Mouse (Mus musculus): Measurements from ENCODE around the gene Trhde. TPM values are rescaled to one million over a fixed set of nuclear protein-coding genes. Genes with fewer than 3 reads are reported as not detected.

Trhde gene
- total and polyA plus RNA-seq, 3 experiments: 0.05 TPM; not detected in 2

GRCm38 (mm10) chr10:114801457-114802160 is 498 bp downstream of the Trhde start:
- TF ChIP-seq GATA2 (IDR thresholded peaks at IDR 0.05; ENCODE audit: borderline replicate concordance, low read depth, low read length) (no peak), POLR2AphosphoS5 (IDR thresholded peaks at IDR 0.05; ENCODE audit: insufficient replicate concordance, low read depth, low read length) (no peak), GATA1 (IDR thresholded peaks at IDR 0.05; ENCODE audit: borderline replicate concordance, low read length) (no peak), CTCF (IDR thresholded peaks at IDR 0.05; ENCODE audit: low read depth, low read length) (no peak), TAL1 (conservative IDR thresholded peaks at IDR 0.05; ENCODE audit: low read depth, low read length) (no peak)
- DNase-seq (ENCODE audit: low spot score): no peak
- no peaks in the 10 kb centered on the region for H3K4me1 ChIP-seq (ENCODE audit: insufficient read depth, low read depth, low read length)
- H3K27me3 ChIP-seq (ENCODE audit: insufficient read depth, low read length): no peaks in the 10 kb centered on the region
- no peak for ATAC-seq (ENCODE audit: extremely low read depth, insufficient number of reproducible peaks, low FRiP score, poor library complexity, severe bottlenecking)
- H3K9me3 ChIP-seq (replicated peaks): peaks cover 43% of the 10 kb centered on the region
- no peaks in the 10 kb centered on the region for H3K36me3 ChIP-seq (replicated peaks)
- H3K4me3 ChIP-seq (ENCODE audit: low read depth, low read length): peak overlapping the region; percentile 22; the same call in 1 of the 2 replicates

GRCm38 (mm10) chr10:114800331-114801304 is 1.5 kb downstream of the Trhde start:
- Histone ChIP-seq H3K9me3 (replicated peaks) (peaks cover 42% of the 10 kb centered on the region), H3K27me3 (ENCODE audit: insufficient read depth, low read length) (no peaks in the 10 kb centered on the region), H3K4me3 (ENCODE audit: low read depth, low read length) (peak overlapping the region; percentile 30; the same call in 1 of the 2 replicates), H3K36me3 (replicated peaks) (no peaks in the 10 kb centered on the region), H3K4me1 (ENCODE audit: insufficient read depth, low read depth, low read length) (no peaks in the 10 kb centered on the region)
- DNase-seq (ENCODE audit: low spot score) (no peak), ATAC-seq (ENCODE audit: extremely low read depth, insufficient number of reproducible peaks, low FRiP score, poor library complexity, severe bottlenecking) (no peak)
- TF ChIP-seq POLR2AphosphoS5 (IDR thresholded peaks at IDR 0.05; ENCODE audit: insufficient replicate concordance, low read depth, low read length): no peak
- no peak for TF ChIP-seq GATA1 (IDR thresholded peaks at IDR 0.05; ENCODE audit: borderline replicate concordance, low read length)
- no peak for TF ChIP-seq TAL1 (conservative IDR thresholded peaks at IDR 0.05; ENCODE audit: low read depth, low read length)
- no peak for TF ChIP-seq GATA2 (IDR thresholded peaks at IDR 0.05; ENCODE audit: borderline replicate concordance, low read depth, low read length)
- no peak for TF ChIP-seq CTCF (IDR thresholded peaks at IDR 0.05; ENCODE audit: low read depth, low read length)

DNA sequence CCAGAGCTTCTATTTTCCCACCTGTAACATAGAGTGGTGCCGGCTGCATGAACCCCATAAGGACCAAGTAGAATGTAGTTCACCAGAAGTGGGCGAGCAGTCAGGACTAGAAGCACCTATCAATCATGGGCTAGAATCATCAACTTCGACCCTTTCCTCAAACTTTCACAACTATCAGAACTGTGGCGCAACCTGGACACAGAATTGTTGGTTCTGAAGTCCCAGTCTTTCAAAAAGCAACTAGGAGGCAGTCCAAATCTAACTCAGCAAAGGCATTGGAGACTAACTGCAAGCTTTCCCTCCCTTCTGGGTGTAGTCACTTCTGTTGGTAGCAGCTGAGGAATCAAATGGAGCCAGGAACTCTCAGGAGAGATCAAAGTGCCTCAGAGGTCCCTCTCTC is 2.6 kb downstream of the Trhde start:
- no peak for TF ChIP-seq POLR2AphosphoS5 (IDR thresholded peaks at IDR 0.05; ENCODE audit: insufficient replicate concordance, low read depth, low read length)
- TF ChIP-seq CTCF (IDR thresholded peaks at IDR 0.05; ENCODE audit: low read depth, low read length): no peak
- no peak for TF ChIP-seq GATA2 (IDR thresholded peaks at IDR 0.05; ENCODE audit: borderline replicate concordance, low read depth, low read length)
- no peak for TF ChIP-seq GATA1 (IDR thresholded peaks at IDR 0.05; ENCODE audit: borderline replicate concordance, low read length)
- TF ChIP-seq TAL1 (conservative IDR thresholded peaks at IDR 0.05; ENCODE audit: low read depth, low read length): no peak
- ATAC-seq (ENCODE audit: extremely low read depth, insufficient number of reproducible peaks, low FRiP score, poor library complexity, severe bottlenecking) (no peak), DNase-seq (ENCODE audit: low spot score) (no peak)
- H3K4me1 ChIP-seq (ENCODE audit: insufficient read depth, low read depth, low read length): no peaks in the 10 kb centered on the region
- no peaks in the 10 kb centered on the region for H3K27me3 ChIP-seq (ENCODE audit: insufficient read depth, low read length)
- H3K4me3 ChIP-seq (ENCODE audit: low read depth, low read length): no peak overlapping the region
- H3K36me3 ChIP-seq (replicated peaks): no peaks in the 10 kb centered on the region
- peaks cover 43% of the 10 kb centered on the region for H3K9me3 ChIP-seq (replicated peaks)

DNA sequence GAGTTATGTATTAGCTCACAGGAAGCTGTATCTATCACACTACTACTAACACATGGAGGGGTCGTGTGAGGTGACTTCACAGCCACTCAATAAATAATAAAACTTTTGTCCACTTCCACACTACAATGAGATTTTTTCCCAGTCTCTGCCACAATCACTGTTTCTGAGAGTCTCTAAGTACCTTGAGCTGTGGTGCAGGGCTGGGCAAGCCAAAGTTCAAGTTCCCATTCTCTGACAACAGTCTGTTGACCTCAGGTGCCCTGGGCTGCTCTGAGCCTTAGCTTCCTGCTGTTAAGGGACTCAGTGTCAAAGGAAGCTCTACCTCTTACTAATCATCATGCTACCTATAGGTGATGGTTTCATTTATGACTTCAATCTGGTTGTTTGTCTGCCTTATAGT is 3.3 kb downstream of the Trhde start:
- H3K36me3 ChIP-seq (replicated peaks): no peaks in the 10 kb centered on the region
- TF ChIP-seq TAL1 (conservative IDR thresholded peaks at IDR 0.05; ENCODE audit: low read depth, low read length): no peak
- no peak for TF ChIP-seq CTCF (IDR thresholded peaks at IDR 0.05; ENCODE audit: low read depth, low read length)
- TF ChIP-seq POLR2AphosphoS5 (IDR thresholded peaks at IDR 0.05; ENCODE audit: insufficient replicate concordance, low read depth, low read length): no peak
- TF ChIP-seq GATA2 (IDR thresholded peaks at IDR 0.05; ENCODE audit: borderline replicate concordance, low read depth, low read length): no peak
- no peak for TF ChIP-seq GATA1 (IDR thresholded peaks at IDR 0.05; ENCODE audit: borderline replicate concordance, low read length)
- H3K9me3 ChIP-seq (replicated peaks): peaks cover 47% of the 10 kb centered on the region
- ATAC-seq (ENCODE audit: extremely low read depth, insufficient number of reproducible peaks, low FRiP score, poor library complexity, severe bottlenecking): no peak
- H3K4me3 ChIP-seq (ENCODE audit: low read depth, low read length): no peak overlapping the region
- no peak for DNase-seq (ENCODE audit: low spot score)
- no peaks in the 10 kb centered on the region for H3K4me1 ChIP-seq (ENCODE audit: insufficient read depth, low read depth, low read length)
- H3K27me3 ChIP-seq (ENCODE audit: insufficient read depth, low read length): no peaks in the 10 kb centered on the region

- H3K9me3 ChIP-seq (replicated peaks): peaks cover 49% of the 10 kb centered on the region
- no peak for ATAC-seq (ENCODE audit: extremely low read depth, insufficient number of reproducible peaks, low FRiP score, poor library complexity, severe bottlenecking)
- DNase-seq (ENCODE audit: low spot score): no peak
These were observed 3.9 kb downstream of the Trhde start for GRCm38 (mm10) chr10:114798218-114798617.

DNA sequence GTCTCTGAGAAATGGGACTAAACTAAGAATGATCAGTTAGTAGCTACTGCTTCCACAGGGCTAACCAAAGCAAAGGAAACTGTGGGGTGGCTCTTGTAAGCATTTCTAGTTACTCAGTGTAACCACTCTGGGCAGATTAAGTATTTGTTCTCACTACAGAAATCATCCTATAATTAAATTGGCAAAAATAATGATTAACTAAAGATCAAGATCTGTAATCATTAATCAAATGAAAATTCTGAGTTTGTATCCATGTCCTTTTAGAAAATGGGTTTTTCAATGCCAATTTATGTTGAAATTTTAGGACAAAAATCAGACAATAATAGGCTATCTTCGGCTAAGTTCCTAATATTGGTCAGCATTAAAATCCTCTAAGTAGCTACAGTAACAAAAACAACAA is 4.4 kb downstream of the Trhde start:
- Histone ChIP-seq H3K27me3 (ENCODE audit: insufficient read depth, low read length) (no peaks in the 10 kb centered on the region), H3K36me3 (replicated peaks) (no peaks in the 10 kb centered on the region), H3K4me1 (ENCODE audit: insufficient read depth, low read depth, low read length) (no peaks in the 10 kb centered on the region), H3K9me3 (replicated peaks) (peaks cover 45% of the 10 kb centered on the region), H3K4me3 (ENCODE audit: low read depth, low read length) (no peak overlapping the region)
- TF ChIP-seq GATA2 (IDR thresholded peaks at IDR 0.05; ENCODE audit: borderline replicate concordance, low read depth, low read length) (no peak), GATA1 (IDR thresholded peaks at IDR 0.05; ENCODE audit: borderline replicate concordance, low read length) (no peak), TAL1 (conservative IDR thresholded peaks at IDR 0.05; ENCODE audit: low read depth, low read length) (no peak), CTCF (IDR thresholded peaks at IDR 0.05; ENCODE audit: low read depth, low read length) (no peak), POLR2AphosphoS5 (IDR thresholded peaks at IDR 0.05; ENCODE audit: insufficient replicate concordance, low read depth, low read length) (no peak)
- DNase-seq (ENCODE audit: low spot score) (no peak), ATAC-seq (ENCODE audit: extremely low read depth, insufficient number of reproducible peaks, low FRiP score, poor library complexity, severe bottlenecking) (no peak)

More at GRCm38 (mm10) chr10:114798218-114798617, 3.9 kb downstream of the Trhde start:
- H3K4me3 ChIP-seq (ENCODE audit: low read depth, low read length): no peak overlapping the region
- no peaks in the 10 kb centered on the region for H3K4me1 ChIP-seq (ENCODE audit: insufficient read depth, low read depth, low read length)
- H3K27me3 ChIP-seq (ENCODE audit: insufficient read depth, low read length): no peaks in the 10 kb centered on the region
- no peaks in the 10 kb centered on the region for H3K36me3 ChIP-seq (replicated peaks)
- no peak for TF ChIP-seq GATA2 (IDR thresholded peaks at IDR 0.05; ENCODE audit: borderline replicate concordance, low read depth, low read length)
- no peak for TF ChIP-seq CTCF (IDR thresholded peaks at IDR 0.05; ENCODE audit: low read depth, low read length)
- no peak for TF ChIP-seq TAL1 (conservative IDR thresholded peaks at IDR 0.05; ENCODE audit: low read depth, low read length)
- no peak for TF ChIP-seq POLR2AphosphoS5 (IDR thresholded peaks at IDR 0.05; ENCODE audit: insufficient replicate concordance, low read depth, low read length)
- TF ChIP-seq GATA1 (IDR thresholded peaks at IDR 0.05; ENCODE audit: borderline replicate concordance, low read length): no peak

All from G1E (cell line).